Mouse (Mus musculus) CH12.LX (cell line): ENCODE data around the gene Cops7b. TPM values are rescaled to one million over a fixed set of nuclear protein-coding genes. Genes with fewer than 3 reads are reported as not detected.
A peak's percentile ranks its signal among the peaks of the same experiment; 100 is the strongest.

Source experiments
- DNase-seq: peaks from one replicate; pipeline ENCODE4 v3.0.0-alpha.2; 2013; ENCODE audit errors: extremely low read depth
- H3K27ac ChIP-seq: 2 replicates; pipeline ENCODE4 v1.5.1; 2012; ENCODE audit warnings: low read depth, mild to moderate bottlenecking, control low read depth, moderate library complexity; ENCODE audit not compliant: insufficient read depth
- H3K27me3 ChIP-seq: replicated peaks from 2 replicates; pipeline ENCODE3; 2012; ENCODE audit warnings: inconsistent platforms
- H3K36me3 ChIP-seq, 2 experiments: replicated peaks in 1 of 2; 2 replicates each; pipeline versions ENCODE3 to v1.6.1; 2012; ENCODE audit warnings: inconsistent platforms in 1 of 2, low read length in 1 of 2, mild to moderate bottlenecking in 1 of 2, mixed read lengths in 1 of 2, moderate library complexity in 1 of 2; ENCODE audit not compliant: control insufficient read depth in 1 of 2, insufficient read depth in 1 of 2
- H3K4me1 ChIP-seq, 2 experiments: 2 replicates each; pipeline ENCODE4 v1.6.1; 2012; ENCODE audit warnings: inconsistent platforms in 1 of 2, moderate library complexity in 1 of 2; ENCODE audit not compliant: insufficient read depth in 2 of 2, control insufficient read depth in 1 of 2
- H3K4me2 ChIP-seq: 2 replicates; pipeline ENCODE4 v1.6.1; 2012; ENCODE audit warnings: low read depth, mild to moderate bottlenecking, control low read depth; ENCODE audit not compliant: poor library complexity, insufficient read depth, severe bottlenecking
- H3K4me3 ChIP-seq, 3 experiments: fragments of 150-350 bp in 1 of 3; sonication (generic) in 1 of 3; replicated peaks in 1 of 3; 2 replicates each; pipeline versions ENCODE3 to v1.5.1; 2011 to 2012; ENCODE audit warnings: low read depth in 2 of 3, low read length in 2 of 3, mild to moderate bottlenecking in 2 of 3, moderate library complexity in 2 of 3, control low read depth in 1 of 3, improper control_type of control experiment in 1 of 3, inconsistent platforms in 1 of 3, mixed read lengths in 1 of 3; ENCODE audit not compliant: poor library complexity in 1 of 3
- H3K79me2 ChIP-seq: replicated peaks from 2 replicates; pipeline ENCODE4 v1.6.1; 2012; ENCODE audit warnings: mild to moderate bottlenecking, moderate library complexity; ENCODE audit not compliant: control insufficient read depth, poor library complexity, insufficient read depth, severe bottlenecking; ENCODE audit errors: extremely low read depth
- H3K9ac ChIP-seq: 2 replicates; pipeline ENCODE4 v1.6.1; 2012; ENCODE audit warnings: low read depth, mild to moderate bottlenecking, control low read depth, moderate library complexity; ENCODE audit not compliant: insufficient read depth
- H3K9me3 ChIP-seq: replicated peaks from 2 replicates; pipeline ENCODE3; 2012; ENCODE audit warnings: low read length, inconsistent platforms, mixed read lengths
- BHLHE40 ChIP-seq: IDR thresholded peaks from 2 replicates; pipeline ENCODE4 v1.6.1; 2011; ENCODE audit warnings: mild to moderate bottlenecking, low read depth, low read length, improper control_type of control experiment
- CHD1 ChIP-seq: IDR thresholded peaks from 2 replicates; pipeline ENCODE4 v1.6.1; 2012; ENCODE audit warnings: low read depth, low read length, improper control_type of control experiment, inconsistent platforms
- E2F4 ChIP-seq: IDR thresholded peaks from 2 replicates; pipeline ENCODE4 v1.6.1; 2011; ENCODE audit warnings: low read depth, low read length, improper control_type of control experiment; ENCODE audit not compliant: insufficient replicate concordance
- EP300 ChIP-seq: IDR thresholded peaks from 2 replicates; pipeline ENCODE4 v1.6.1; 2011; ENCODE audit warnings: low read length, improper control_type of control experiment
- ETS1 ChIP-seq: conservative IDR thresholded peaks from 2 replicates; pipeline ENCODE4 v1.6.1; 2012; ENCODE audit warnings: low read depth, mild to moderate bottlenecking, inconsistent platforms, low read length, improper control_type of control experiment, moderate library complexity
- HCFC1 ChIP-seq: IDR thresholded peaks from 2 replicates; pipeline ENCODE4 v1.6.1; 2012; ENCODE audit warnings: low read depth, mild to moderate bottlenecking, inconsistent platforms, low read length, improper control_type of control experiment
- JUN ChIP-seq: IDR thresholded peaks from 2 replicates; pipeline ENCODE4 v1.6.1; 2011; ENCODE audit warnings: low read depth, mild to moderate bottlenecking, low read length, improper control_type of control experiment, moderate library complexity; ENCODE audit not compliant: insufficient read depth
- JUND ChIP-seq: conservative IDR thresholded peaks from 2 replicates; pipeline ENCODE4 v1.6.1; 2011; ENCODE audit warnings: low read depth, low read length, improper control_type of control experiment
- MAFK ChIP-seq: IDR thresholded peaks from 2 replicates; pipeline ENCODE4 v1.6.1; 2011; ENCODE audit warnings: low read length, improper control_type of control experiment; ENCODE audit not compliant: insufficient replicate concordance
- MAX ChIP-seq: IDR thresholded peaks from 2 replicates; pipeline ENCODE4 v1.6.1; 2011; ENCODE audit warnings: low read length, improper control_type of control experiment
- MAZ ChIP-seq: IDR thresholded peaks from 2 replicates; pipeline ENCODE4 v1.6.1; 2012; ENCODE audit warnings: low read depth, mild to moderate bottlenecking, inconsistent platforms, low read length, improper control_type of control experiment, moderate library complexity
- MXI1 ChIP-seq: IDR thresholded peaks from 2 replicates; pipeline ENCODE4 v1.6.1; 2011; ENCODE audit warnings: mild to moderate bottlenecking, low read depth, low read length, improper control_type of control experiment
- NELFE ChIP-seq: IDR thresholded peaks from 2 replicates; pipeline ENCODE4 v1.6.1; 2011; ENCODE audit warnings: low read depth, low read length, improper control_type of control experiment
- NRF1 ChIP-seq: IDR thresholded peaks from 2 replicates; pipeline ENCODE4 v1.6.1; 2014; ENCODE audit warnings: low read depth, mild to moderate bottlenecking, inconsistent platforms, low read length, improper control_type of control experiment, moderate library complexity
- PAX5 ChIP-seq: IDR thresholded peaks from 2 replicates; pipeline ENCODE4 v1.6.1; 2012; ENCODE audit warnings: low read length, inconsistent platforms, mixed read lengths
- POLR2AphosphoS2 ChIP-seq: IDR thresholded peaks from 2 replicates; pipeline ENCODE4 v1.6.1; 2011; ENCODE audit warnings: low read depth, low read length, improper control_type of control experiment
- RAD21 ChIP-seq: IDR thresholded peaks from 2 replicates; pipeline ENCODE4 v1.6.1; 2011; ENCODE audit warnings: low read depth, mild to moderate bottlenecking, low read length, improper control_type of control experiment, moderate library complexity
- USF1 ChIP-seq: IDR thresholded peaks from 2 replicates; pipeline ENCODE4 v1.6.1; 2014; ENCODE audit warnings: low read depth, mild to moderate bottlenecking, inconsistent platforms, low read length, improper control_type of control experiment
- ZNF384 ChIP-seq: IDR thresholded peaks from 2 replicates; pipeline ENCODE4 v1.6.1; 2012; ENCODE audit warnings: low read depth, low read length, improper control_type of control experiment, inconsistent platforms
- dilution Hi-C: fragments of 300-500 bp; cut with MboI; formaldehyde crosslinking; loops from 2 replicates; pipeline ENCODE4 v1.14.3; 2020; ENCODE audit warnings: low sequenced_read_pairs; ENCODE audit not compliant: extremely low pct_unique_long_range_greater_than_20kb, extremely low pct_ligation_motif_present
- in situ Hi-C: fragments of 300-500 bp; cut with MboI; formaldehyde crosslinking; loops from 3 replicates; pipeline ENCODE4 v1.14.3; 2019; ENCODE audit warnings: low sequenced_read_pairs, low pct_ligation_motif_present, low pct_unique_long_range_greater_than_20kb, mixed read lengths
- polyA plus RNA-seq: library from polyadenylated mRNA; unstranded; fragments of >175 nt; gene quantifications from 2 replicates; pipeline ENCODE4 v1.2.1, GENCODE M21; 2012; ENCODE audit warnings: low read depth; ENCODE audit not compliant: insufficient read length
- total RNA-seq, 2 experiments: library from RNA; depleted of rRNA; stranded (reverse); fragments of 300-350 nt in 1 of 2; fragments of >200 nt in 1 of 2; gene quantifications; 2 replicates each; pipeline ENCODE4 v1.2.3; 2012 to 2014

Gene Cops7b
- total and polyA plus RNA-seq, 3 experiments: 21.2 to 31.3 (median 21.3) TPM

- H3K9ac ChIP-seq: no peak overlapping the region
- H3K4me3 ChIP-seq: no peak overlapping the region
- in situ Hi-C loops: no loop called here
- dilution Hi-C loops: no loop called here
- TF ChIP-seq MAX: no peak
- peak; percentile 54; the same call in 1 of the 2 replicates for TF ChIP-seq MAFK
- H3K27ac ChIP-seq: no peak overlapping the region
- no peak overlapping the region for H3K4me2 ChIP-seq
- DNase-seq: no peak
- H3K27me3 ChIP-seq: no peaks in the 10 kb centered on the region
- H3K9me3 ChIP-seq: no peaks in the 10 kb centered on the region
- H3K79me2 ChIP-seq: no peaks in the 10 kb centered on the region
- H3K36me3 ChIP-seq: no peaks in the 10 kb centered on the region
- H3K4me1 ChIP-seq: peaks cover 7 to 25% of the 10 kb centered on the region in 2 experiments
Observed at GRCm38 (mm10) chr1:86630527-86630926, 47.8 kb downstream of the Cops7b start.

DNA sequence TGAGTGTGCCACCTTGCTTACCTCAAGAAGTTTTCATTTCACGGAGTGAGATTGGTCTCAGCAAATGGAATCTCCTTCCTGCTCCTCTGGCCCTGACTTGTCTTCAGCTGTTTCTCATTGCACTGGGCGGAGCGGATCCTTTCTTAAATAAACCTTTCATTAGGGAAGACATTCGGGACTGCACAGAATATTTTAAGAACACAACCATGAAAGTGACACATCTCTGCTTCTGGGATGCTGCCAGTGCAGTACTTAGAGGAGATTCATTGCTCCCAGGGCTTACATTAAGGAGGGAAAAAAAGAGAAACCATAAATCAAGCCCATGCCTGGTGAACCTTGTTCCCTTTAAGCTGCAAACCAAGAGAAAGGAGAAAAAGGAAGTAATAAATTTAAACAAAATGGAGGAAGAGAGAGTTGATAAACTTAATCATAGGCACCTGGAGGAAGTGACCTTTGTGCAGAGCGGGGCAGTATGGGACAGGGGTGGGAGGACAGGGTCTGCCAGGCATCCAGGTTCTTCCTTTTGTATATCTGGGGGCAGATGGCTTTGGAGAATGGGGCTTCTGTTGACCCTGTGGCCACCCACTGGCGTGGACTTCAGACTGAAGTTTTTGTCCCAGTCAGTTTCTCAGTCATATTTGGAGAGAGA is 50.2 kb downstream of the Cops7b start:
- Histone ChIP-seq H3K9me3 (no peaks in the 10 kb centered on the region), H3K79me2 (no peaks in the 10 kb centered on the region), H3K4me1 (peaks cover 0 to 13% of the 10 kb centered on the region in 2 experiments; a peak in 2 of 4 replicates), H3K27ac (no peak overlapping the region), H3K4me2 (no peak overlapping the region), H3K4me3 (no peak overlapping the region), H3K36me3 (no peaks in the 10 kb centered on the region), H3K27me3 (no peaks in the 10 kb centered on the region), H3K9ac (no peak overlapping the region)
- no peak for DNase-seq
- in situ Hi-C loops: no loop called here
- no peak for TF ChIP-seq JUND
- no peak for TF ChIP-seq POLR2AphosphoS2
- TF ChIP-seq CHD1: no peak
- no peak for TF ChIP-seq USF1
- TF ChIP-seq NELFE: no peak
- TF ChIP-seq RAD21: no peak
- no peak for TF ChIP-seq E2F4
- no peak for TF ChIP-seq MAZ
- TF ChIP-seq ETS1: no peak
- no peak for TF ChIP-seq NRF1
- TF ChIP-seq ZNF384: no peak
- TF ChIP-seq MAX: no peak
- TF ChIP-seq MXI1: no peak
- TF ChIP-seq BHLHE40: no peak
- TF ChIP-seq PAX5: no peak
- TF ChIP-seq EP300: no peak
- TF ChIP-seq JUN: no peak
- no peak for TF ChIP-seq HCFC1
- dilution Hi-C loops: no loop called here
